Comparison of ENCODE assay signal across 28 mouse cellular contexts in the genomic region with DNA sequence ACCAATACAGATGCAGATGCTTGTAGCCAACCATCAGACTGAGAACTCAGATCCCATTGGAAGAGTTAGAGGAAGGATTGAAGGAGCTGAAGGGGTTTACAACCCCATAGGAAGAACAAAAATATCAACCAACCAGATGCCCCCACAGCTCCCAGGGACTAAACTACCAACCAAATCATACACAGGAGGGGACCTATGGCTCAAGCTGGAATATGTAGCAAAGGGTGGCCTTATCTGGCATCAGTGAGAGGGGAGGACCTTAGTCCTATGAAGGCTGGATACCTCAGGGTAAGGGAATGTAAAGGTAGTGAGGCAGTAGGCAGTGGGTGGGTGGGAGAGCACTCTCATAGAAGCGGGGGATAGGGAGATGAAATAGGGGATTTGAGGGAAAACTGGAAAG.
"Had no signal": no experiment of that assay in that cellular context is flagged by ENCODE, and none has a peak within 500 bp of the region (broad histone marks: within the 10 kb centered on the region; RNA-seq: fewer than 3 reads in every experiment).

No protein-coding gene starts in this region.

- H3K36me3 ChIP-seq: embryonic facial prominence, embryonic 10.5 days; embryonic facial prominence, embryonic 12.5 days; embryonic facial prominence, embryonic 13.5 days; embryonic facial prominence, embryonic 15.5 days; forebrain, embryonic 10.5 days; forebrain, embryonic 12.5 days; forebrain, embryonic 15.5 days had no signal

- H3K27ac ChIP-seq: embryonic facial prominence, embryonic 10.5 days; embryonic facial prominence, embryonic 12.5 days; embryonic facial prominence, embryonic 13.5 days; embryonic facial prominence, embryonic 15.5 days; forebrain, embryonic 10.5 days; forebrain, embryonic 12.5 days; forebrain, embryonic 13.5 days; forebrain, embryonic 15.5 days; gastrocnemius, adult 2 months; heart, adult 2 months had no signal

- H3K4me3 ChIP-seq: embryonic facial prominence, embryonic 10.5 days; embryonic facial prominence, embryonic 12.5 days; embryonic facial prominence, embryonic 13.5 days; embryonic facial prominence, embryonic 15.5 days; erythroblast, embryonic 14.5 days; forebrain, embryonic 10.5 days; forebrain, embryonic 12.5 days; forebrain, embryonic 13.5 days; forebrain, embryonic 15.5 days; gastrocnemius, adult 2 months; heart, adult 2 months had no signal

- H3K4me2 ChIP-seq: embryonic facial prominence, embryonic 12.5 days; embryonic facial prominence, embryonic 13.5 days; embryonic facial prominence, embryonic 15.5 days; forebrain, embryonic 12.5 days; forebrain, embryonic 13.5 days; forebrain, embryonic 15.5 days had no signal

- DNase-seq: cerebellum, adult 2 months; cerebellum, adult 8-10 months; cerebellum, adult 9-10 months; cerebellum, adult 9-11 months; cerebellum, postnatal 10 days; cerebellum, postnatal 14 days; cerebellum, postnatal 25 days; cerebellum, postnatal 36 days; embryo, embryonic 11 days; forebrain, postnatal 0 days; gastrocnemius, adult 2 months; gastrocnemius, postnatal 10 days; gastrocnemius, postnatal 14 days; gastrocnemius, postnatal 25 days; gastrocnemius, postnatal 36 days; heart, adult 18-20 months; heart, adult 2 months had no signal

- ATAC-seq: forebrain, embryonic 13.5 days; forebrain, embryonic 14.5 days; forebrain, embryonic 15.5 days; forebrain, embryonic 16.5 days; forebrain, postnatal 0 days had no signal

- H3K27me3 ChIP-seq: embryonic facial prominence, embryonic 12.5 days; embryonic facial prominence, embryonic 13.5 days; embryonic facial prominence, embryonic 15.5 days; forebrain, embryonic 12.5 days; forebrain, embryonic 13.5 days; forebrain, embryonic 15.5 days had no signal

- H3K9ac ChIP-seq: embryonic facial prominence, embryonic 12.5 days; embryonic facial prominence, embryonic 13.5 days; embryonic facial prominence, embryonic 15.5 days; forebrain, embryonic 12.5 days; forebrain, embryonic 13.5 days; forebrain, embryonic 15.5 days; forebrain, postnatal 0 days had no signal

- H3K4me1 ChIP-seq: embryonic facial prominence, embryonic 10.5 days; embryonic facial prominence, embryonic 12.5 days; embryonic facial prominence, embryonic 13.5 days; embryonic facial prominence, embryonic 15.5 days; forebrain, embryonic 10.5 days; forebrain, embryonic 12.5 days; forebrain, embryonic 13.5 days; forebrain, embryonic 15.5 days had no signal

- H3K9me3 ChIP-seq: embryonic facial prominence, embryonic 10.5 days; embryonic facial prominence, embryonic 12.5 days; embryonic facial prominence, embryonic 13.5 days; embryonic facial prominence, embryonic 15.5 days; forebrain, embryonic 10.5 days; forebrain, embryonic 12.5 days; forebrain, embryonic 13.5 days; forebrain, embryonic 15.5 days had no signal
